Mouse (Mus musculus) E14TG2a.4 (cell line): ENCODE data around the gene Haus4.

ENCODE experiments used
- CTCF ChIP-seq: conservative IDR thresholded peaks from 2 replicates; pipeline ENCODE4 v1.5.1; 2014; ENCODE audit warnings: low read length
- NANOG ChIP-seq: IDR thresholded peaks from 2 replicates; pipeline ENCODE4 v1.6.1; 2014; ENCODE audit warnings: borderline replicate concordance, low read length, mixed read lengths
- POU5F1 ChIP-seq: IDR thresholded peaks from 2 replicates; pipeline ENCODE4 v1.6.1; 2014; ENCODE audit warnings: low read length, borderline replicate concordance

DNA sequence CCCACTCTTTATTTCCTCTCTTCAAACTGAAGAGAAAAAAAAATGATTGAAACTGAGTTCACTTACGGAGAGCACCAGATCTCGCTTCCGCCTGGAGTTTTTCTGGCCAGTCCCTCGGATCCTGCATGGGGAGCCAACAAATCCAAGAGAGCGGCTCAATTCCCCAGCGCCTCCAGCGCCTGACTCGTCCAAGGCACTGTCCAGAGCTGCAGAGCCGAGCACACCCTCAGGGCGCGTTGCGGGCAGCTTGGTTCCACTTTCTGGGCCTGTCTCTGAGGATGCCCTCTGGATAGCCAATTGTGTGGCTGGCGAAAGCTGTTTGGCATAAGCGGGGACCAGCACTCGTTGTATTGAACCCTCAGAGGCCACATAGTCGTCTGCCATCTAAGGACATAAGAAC lies 36.6 kb upstream of the Haus4 start:
- no peak for TF ChIP-seq CTCF
- TF ChIP-seq POU5F1: no peak
- TF ChIP-seq NANOG: no peak
